In the genomic region with DNA sequence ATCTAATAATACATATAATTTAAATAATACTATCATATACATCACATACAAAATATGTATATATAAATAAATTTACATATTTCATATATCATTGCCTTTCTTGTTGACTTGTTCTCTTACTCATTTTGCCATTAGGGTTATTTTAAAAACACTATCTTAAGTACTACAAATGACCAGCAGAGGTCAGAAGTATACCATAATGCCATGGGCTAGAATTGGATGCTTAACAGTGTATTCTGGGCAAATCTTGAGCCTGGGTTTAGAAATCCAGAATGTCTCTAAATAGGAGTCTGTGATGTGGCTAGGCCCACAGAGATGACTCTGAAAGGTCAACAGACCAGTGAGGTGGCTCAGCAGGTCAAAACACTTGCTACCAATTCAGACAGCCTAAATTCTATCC, we compare ENCODE assay signal across 9 mouse cellular contexts. TPM values are rescaled to one million over a fixed set of nuclear protein-coding genes. Genes with fewer than 3 reads are reported as not detected.
DNase-seq lines count a peak whose midpoint lies in the region; ATAC-seq and TF ChIP-seq lines count a peak whose summit lies in the region.
"Had no signal": no experiment of that assay in that cellular context is flagged by ENCODE, and none has a peak within 500 bp of the region (broad histone marks: within the 10 kb centered on the region; RNA-seq: fewer than 3 reads in every experiment).

No protein-coding gene starts in this region.

- H3K9me3 ChIP-seq in lung, embryonic 14.5 days (ENCODE audit: low read depth, low read length): no peaks in the 10 kb centered on the region
- H3K9me3 ChIP-seq: embryonic facial prominence, embryonic 12.5 days had no signal

- ATAC-seq in lung, embryonic 14.5 days (ENCODE audit: insufficient read depth): 0 out of 2 replicates have a peak, but pooled peaks have one; percentile 28
- ATAC-seq in megakaryocyte-erythroid progenitor cell, adult 5-6 weeks (replicated peaks; ENCODE audit: low FRiP score, low TSS enrichment, poor library complexity, severe bottlenecking): peak; percentile 54; the same call in 1 of the 2 replicates

- TF ChIP-seq CTCF in lung, embryonic 14.5 days (IDR thresholded peaks at IDR 0.05; ENCODE audit: low read depth): peak; percentile 52

- no peak overlapping the region for H3K27ac ChIP-seq in lung, embryonic 14.5 days (ENCODE audit: low read depth)
- H3K27ac ChIP-seq: embryonic facial prominence, embryonic 12.5 days had no signal

- peaks cover 1% of the 10 kb centered on the region; the same call in 1 of the 2 replicates for H3K36me3 ChIP-seq in lung, embryonic 14.5 days (ENCODE audit: insufficient read depth)
- H3K36me3 ChIP-seq: embryonic facial prominence, embryonic 12.5 days had no signal

- H3K4me2 ChIP-seq in lung, embryonic 14.5 days: no peak overlapping the region
- H3K4me2 ChIP-seq: embryonic facial prominence, embryonic 12.5 days had no signal

- H3K9ac ChIP-seq in lung, embryonic 14.5 days: no peak overlapping the region
- H3K9ac ChIP-seq: embryonic facial prominence, embryonic 12.5 days had no signal

- intact Hi-C loops in left cerebral cortex, postnatal 4 days (cut with DNase I): loop anchor here (5.0 kb wide), 1 partner anchor 573 kb away; no protein-coding TSS in a partner anchor

- H3K4me3 ChIP-seq in lung, embryonic 14.5 days (ENCODE audit: low read depth, low read length): no peak overlapping the region
- H3K4me3 ChIP-seq: embryonic facial prominence, embryonic 12.5 days had no signal

- DNase-seq in heart, adult 8-10 months (ENCODE audit: low spot score): peak; percentile 9
- DNase-seq in heart, adult 9 months (ENCODE audit: low spot score in 2 of 2): no peak
- DNase-seq in lung, embryonic 14.5 days: peak; percentile 82
- DNase-seq in lung, adult 18-20 months: no peak
- DNase-seq in ZHBTc4 (ENCODE audit: low read depth, low spot score): peak; percentile 33
- DNase-seq in left cerebral cortex, postnatal 4 days: no peak
- DNase-seq in kidney, postnatal 36 days: no peak

- H3K27me3 ChIP-seq in lung, embryonic 14.5 days (ENCODE audit: insufficient read depth, low read length): no peaks in the 10 kb centered on the region
- H3K27me3 ChIP-seq: embryonic facial prominence, embryonic 12.5 days had no signal

- H3K4me1 ChIP-seq in lung, embryonic 14.5 days (ENCODE audit: insufficient read depth): no peaks in the 10 kb centered on the region
- H3K4me1 ChIP-seq: embryonic facial prominence, embryonic 12.5 days had no signal

RNA-seq across cellular contexts. Expression of a gene that starts 31.6 kb away (rescaled TPM):
- total RNA-seq in heart, adult 8-10 months (2022): 10 to 100 TPM in 3 of 4 experiments, 1 to 10 TPM in 1; 9.4 to 11.0 (median 10.6) TPM
- polyA plus RNA-seq in lung, embryonic 14.5 days (2014; fragmentation: Nextera tagmentation; extraction: Ambion mirVana): 37.6 and 38.0 TPM in 2 replicates
- total RNA-seq in megakaryocyte-erythroid progenitor cell, adult 5-6 weeks (2014; fragmentation: Nextera tagmentation): 21.2 and 25.6 TPM in 2 replicates
- total RNA-seq in megakaryocyte-erythroid progenitor cell, adult 5-6 weeks (2017): 17.2 and 19.1 TPM in 2 replicates
- total RNA-seq in left cerebral cortex, postnatal 4 days (2021): 10 to 100 TPM; 34.2 to 36.5 TPM

RNA-seq across cellular contexts. Expression of a gene that starts 31.8 kb away (rescaled TPM):
- 10 to 100 TPM; 38.9 to 47.2 (median 44.3) TPM for total RNA-seq in heart, adult 8-10 months (2022)
- polyA plus RNA-seq in lung, embryonic 14.5 days (2014; fragmentation: Nextera tagmentation; extraction: Ambion mirVana): 57.6 and 58.5 TPM in 2 replicates
- total RNA-seq in megakaryocyte-erythroid progenitor cell, adult 5-6 weeks (2014; fragmentation: Nextera tagmentation): 36.5 and 52.7 TPM in 2 replicates
- 13.2 TPM in 2 replicates for total RNA-seq in megakaryocyte-erythroid progenitor cell, adult 5-6 weeks (2017)
- total RNA-seq in left cerebral cortex, postnatal 4 days (2021): 10 to 100 TPM; 74.4 to 74.5 TPM

RNA-seq across cellular contexts. Expression of a gene that starts 56.1 kb away (rescaled TPM):
- total RNA-seq in heart, adult 8-10 months (2022): under 1 TPM in 3 of 4 experiments, not detected in 1; 0.31 to 0.44 (median 0.44) TPM
- 0.29 TPM in 1 of 2 replicates, not detected in the other for polyA plus RNA-seq in lung, embryonic 14.5 days (2014; fragmentation: Nextera tagmentation; extraction: Ambion mirVana)
- total RNA-seq in megakaryocyte-erythroid progenitor cell, adult 5-6 weeks (2014; fragmentation: Nextera tagmentation): not detected in 2 replicates
- 0.70 and 0.80 TPM in 2 replicates for total RNA-seq in megakaryocyte-erythroid progenitor cell, adult 5-6 weeks (2017)
- total RNA-seq in left cerebral cortex, postnatal 4 days (2021): 1 to 10 TPM; 7.3 to 7.6 TPM

Comparison
In these comparisons a context has a peak if more than half of its experiments do, and no peak if none do; other contexts are left out.
1. DNase-seq: peak in heart, adult 8-10 months (single experiment), lung, embryonic 14.5 days (single experiment) and ZHBTc4 (single experiment); none in heart, adult 9 months (0 of 2), lung, adult 18-20 months (0 of 2), left cerebral cortex, postnatal 4 days (single experiment) and kidney, postnatal 36 days (0 of 2).
2. RNA of a gene that starts 56.1 kb away (total RNA-seq): 7.3 to 7.6 TPM in left cerebral cortex, postnatal 4 days; 0.70 to 0.80 TPM in megakaryocyte-erythroid progenitor cell, adult 5-6 weeks and 0.31 to 0.44 TPM in heart, adult 8-10 months; every median in the first group is over 4 times any median in the second.